Mouse (Mus musculus): ENCODE results near the gene Srgap1. TPM values are rescaled to one million over a fixed set of nuclear protein-coding genes. Genes with fewer than 3 reads are reported as not detected.

Gene Srgap1
- total RNA-seq (2021) = 10 to 100 TPM; 12.2 to 13.0 TPM

DNA sequence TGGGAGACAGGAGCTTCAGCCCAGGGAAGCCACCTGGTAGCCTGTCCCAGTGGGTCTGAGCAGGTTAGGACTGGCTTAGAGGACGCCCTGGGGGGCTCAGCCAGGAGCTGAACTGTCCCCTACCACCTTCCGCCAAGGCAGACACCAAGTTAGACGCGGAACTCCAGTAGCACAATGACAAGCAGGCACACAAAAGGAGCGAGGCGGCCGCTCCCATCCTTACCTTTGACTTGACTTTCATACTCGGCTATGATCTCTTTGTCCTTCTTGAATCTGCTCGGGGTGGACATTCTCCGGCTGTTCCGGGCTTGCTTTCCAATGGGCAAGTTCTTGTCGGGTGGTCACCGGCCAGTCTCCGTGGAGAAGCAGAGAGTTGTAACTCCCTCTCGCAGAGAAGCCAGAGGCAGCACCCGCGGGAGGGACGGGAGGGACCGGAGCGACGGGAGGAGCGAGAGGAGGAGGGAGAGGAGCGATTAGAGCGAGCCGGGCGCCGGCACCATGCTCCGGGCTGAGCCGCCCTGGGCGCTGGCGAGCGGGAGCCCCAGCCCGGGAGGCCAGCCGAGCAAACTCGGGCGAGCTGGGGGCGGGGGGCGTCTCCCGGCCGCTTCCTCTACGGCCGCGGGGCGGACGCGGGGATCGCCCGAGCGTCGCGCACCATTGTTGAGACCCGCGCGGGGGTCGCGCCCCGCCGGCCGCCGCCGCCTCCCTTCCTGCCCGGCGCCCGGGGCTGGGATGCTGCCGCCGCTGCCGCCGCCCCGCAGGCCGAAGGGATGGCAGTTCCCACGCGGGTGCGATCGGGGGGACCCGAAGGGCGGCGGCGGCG lies at the start of gene Srgap1:
Gene Srgap1 (minus strand): TSS at position 412 of the 823 bp plus-strand sequence.
- peak; percentile 51 to 53 for DNase-seq

GRCm38 (mm10) chr10:122096462-122096979 lies 49.4 kb upstream of the Srgap1 start:
- no peak for DNase-seq

- no peak for DNase-seq
These were observed 43.4 kb upstream of the Srgap1 start for GRCm38 (mm10) chr10:122090472-122090871.

- no peak for DNase-seq
These were observed 34.2 kb upstream of the Srgap1 start for GRCm38 (mm10) chr10:122081352-122081751.

DNA sequence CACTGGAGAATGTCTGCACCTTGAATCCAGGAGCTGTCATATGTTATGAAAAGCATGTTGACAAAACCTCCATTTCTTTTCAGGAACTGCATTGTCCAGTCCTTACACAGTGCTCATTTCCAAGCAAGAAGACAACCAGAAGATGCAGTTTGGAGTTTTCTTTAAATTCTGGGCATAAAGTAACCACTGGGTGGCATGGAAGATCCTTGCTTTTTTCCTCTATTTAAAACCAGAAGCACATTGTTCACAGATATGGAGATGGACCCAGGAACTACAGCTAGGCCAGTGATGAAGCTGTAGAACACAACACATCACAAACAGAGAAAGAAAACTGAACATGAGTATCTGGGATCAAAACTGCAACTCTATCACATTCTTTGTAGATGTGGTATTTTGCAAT lies 22.0 kb upstream of the Srgap1 start:
- DNase-seq = no peak

DNA sequence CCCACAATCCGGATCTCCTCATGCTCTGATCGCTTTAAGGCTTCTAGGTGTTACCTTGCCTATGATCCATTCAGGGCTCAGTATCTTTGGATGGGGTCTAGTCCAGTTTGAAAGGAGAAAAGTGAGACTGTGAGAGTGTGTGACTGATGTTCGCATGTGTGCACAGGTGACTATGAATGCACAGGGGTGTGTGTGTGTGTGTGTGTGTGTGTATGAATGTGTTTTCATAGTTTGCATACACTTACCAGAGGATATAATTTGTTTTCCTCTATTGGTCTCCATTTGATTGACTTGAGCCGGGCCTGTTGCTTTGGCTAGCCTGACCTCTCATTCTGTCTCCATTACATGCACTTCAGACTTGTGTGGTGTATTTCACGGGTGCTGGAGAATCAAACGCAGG lies 8.7 kb upstream of the Srgap1 start:
- DNase-seq = no peak

DNA sequence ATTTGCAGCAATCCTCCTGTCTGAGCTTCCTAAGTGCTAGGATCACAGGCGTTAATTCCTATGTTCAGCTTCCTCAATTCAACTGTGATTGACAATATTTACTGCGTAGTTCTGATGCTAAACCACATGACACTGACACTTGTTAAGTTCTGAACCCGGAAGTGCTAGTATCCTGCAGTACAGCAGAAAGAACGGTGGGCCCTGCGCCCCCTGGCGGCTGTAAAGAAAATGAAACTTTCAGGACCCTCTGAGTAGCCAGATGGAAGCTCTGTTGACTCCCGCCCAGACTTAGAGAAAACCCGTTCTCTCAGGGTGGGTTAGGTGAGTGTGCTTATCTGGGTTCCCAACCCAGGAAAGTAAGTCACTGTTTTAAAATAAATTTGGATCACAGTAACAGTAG lies 7.4 kb upstream of the Srgap1 start:
- DNase-seq = peak in 1 of 2 experiments; percentile 13

DNA sequence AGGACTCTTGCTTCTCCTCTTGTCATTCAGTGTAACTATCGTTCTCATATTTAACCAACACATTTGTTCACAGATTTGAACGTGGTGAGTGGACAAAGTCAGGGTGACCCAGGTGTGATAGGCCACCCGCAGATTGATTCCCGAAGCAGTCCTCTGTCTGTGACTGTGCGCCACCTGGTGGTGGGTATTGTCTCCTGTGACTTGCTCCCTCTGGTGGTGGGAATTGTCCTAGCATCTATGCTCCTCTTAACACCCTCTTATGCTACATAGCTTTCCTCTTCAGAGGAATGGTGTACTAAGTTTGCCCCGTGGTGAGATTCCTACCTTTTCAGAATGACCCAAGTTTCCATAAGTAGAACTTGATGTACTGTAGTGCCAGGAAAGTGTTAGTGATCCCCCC lies 4.7 kb upstream of the Srgap1 start:
- DNase-seq = peak; percentile 76 to 84

- peak; percentile 79 to 87 for DNase-seq
These were observed 731 bp upstream of the Srgap1 start for GRCm38 (mm10) chr10:122047727-122048365.

DNA sequence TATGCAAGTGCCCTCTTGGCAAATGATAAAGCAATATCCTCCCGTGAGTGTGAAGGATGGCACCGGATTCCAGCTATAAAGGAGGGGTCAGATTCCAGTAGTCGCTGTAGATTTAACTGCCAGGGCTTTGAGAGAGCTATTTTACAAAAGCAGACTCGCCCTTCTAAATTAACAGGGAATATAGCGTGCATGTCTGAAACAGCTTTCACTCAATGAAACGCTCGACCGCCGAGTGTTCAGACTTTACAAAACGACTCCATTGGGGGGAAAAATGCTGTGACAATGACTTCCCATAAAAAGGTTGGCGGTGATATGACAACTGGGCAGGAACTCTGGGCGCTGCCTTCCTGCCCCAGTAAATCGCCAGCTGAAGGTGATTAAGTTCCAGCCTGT lies 608 bp downstream of the Srgap1 start:
- no peak for DNase-seq

DNA sequence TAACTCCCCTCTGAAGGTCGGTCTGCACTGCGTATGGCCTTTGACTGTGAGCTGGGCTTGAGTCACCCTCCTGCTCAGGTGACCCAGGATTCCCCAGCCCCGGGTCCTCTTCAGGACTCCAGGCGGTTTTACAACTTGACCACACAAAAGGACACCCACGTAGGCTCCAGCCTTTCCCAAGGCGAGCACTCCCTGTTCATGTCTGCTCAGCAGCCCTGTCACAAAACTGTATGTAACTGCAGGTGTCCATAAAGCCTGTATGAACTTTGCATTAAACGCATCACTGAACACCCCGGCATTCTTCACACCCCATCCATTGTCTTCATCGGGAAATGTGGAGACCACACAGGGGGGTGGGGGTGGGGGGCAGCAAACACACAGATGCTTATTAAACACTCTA lies 1.2 kb downstream of the Srgap1 start:
- DNase-seq = no peak

GRCm38 (mm10) chr10:122044926-122045325 lies 2.2 kb downstream of the Srgap1 start:
- DNase-seq = no peak

DNA sequence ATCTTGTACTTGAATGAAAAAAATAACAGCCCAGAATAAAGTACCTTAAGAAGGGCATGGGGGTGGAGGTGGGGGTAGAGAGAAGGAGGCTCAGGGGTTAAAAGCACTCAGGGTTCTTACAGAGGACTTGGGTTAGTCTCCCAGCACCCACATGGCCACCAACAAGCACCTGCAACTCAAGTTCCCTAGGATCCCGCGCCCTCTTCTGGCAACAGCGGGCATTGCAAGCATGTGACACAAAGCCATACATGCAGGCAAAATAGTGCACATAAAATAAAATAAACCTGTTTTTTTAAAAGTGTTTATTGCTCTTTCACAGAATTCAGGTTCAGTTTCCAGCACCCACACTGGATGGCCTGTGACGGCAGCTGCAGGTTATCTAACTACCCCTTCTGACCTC lies 6.7 kb downstream of the Srgap1 start:
- DNase-seq = no peak

DNA sequence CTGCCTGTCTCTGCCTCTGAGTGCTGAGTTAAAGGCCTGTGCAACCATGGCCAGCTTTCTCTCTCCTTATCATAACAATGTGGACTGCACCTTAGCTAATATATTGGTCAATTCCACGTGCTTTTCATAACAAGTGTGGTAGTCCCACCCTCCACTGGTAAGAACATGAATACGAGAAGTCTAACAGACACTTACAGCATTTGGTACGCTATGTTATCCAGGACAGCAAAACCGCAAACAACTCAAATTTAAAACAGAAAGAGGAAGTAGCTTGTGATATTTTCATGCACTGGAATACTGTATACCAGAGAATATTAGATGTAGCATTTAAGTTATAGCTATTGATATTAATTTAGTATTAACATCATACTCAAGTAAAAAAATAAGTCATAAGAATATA lies 7.5 kb downstream of the Srgap1 start:
- no peak for DNase-seq

- DNase-seq = no peak
These were observed 8.6 kb downstream of the Srgap1 start for GRCm38 (mm10) chr10:122038554-122038953.

- DNase-seq = no peak
These were observed 13.8 kb downstream of the Srgap1 start for GRCm38 (mm10) chr10:122033271-122033670.

DNA sequence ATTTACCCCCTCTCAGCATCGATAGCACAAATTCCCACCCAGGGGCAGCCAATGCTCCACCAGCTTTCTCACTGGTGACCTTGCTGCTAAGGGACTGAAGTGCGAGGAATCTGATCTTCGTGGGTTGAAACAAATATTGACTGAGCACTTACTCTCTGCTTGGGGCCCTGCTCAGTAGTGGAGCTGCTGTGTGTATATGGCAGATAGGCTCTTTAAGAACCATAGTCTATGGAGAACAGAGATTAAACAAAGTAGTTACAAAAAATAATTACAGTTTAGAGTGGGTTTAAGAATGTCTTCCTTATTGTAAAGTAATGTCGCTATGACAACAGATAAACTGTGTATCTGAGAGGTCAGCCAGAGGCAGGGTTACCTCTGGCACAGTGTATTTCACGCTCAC lies 16.7 kb downstream of the Srgap1 start:
- no peak for DNase-seq

DNA sequence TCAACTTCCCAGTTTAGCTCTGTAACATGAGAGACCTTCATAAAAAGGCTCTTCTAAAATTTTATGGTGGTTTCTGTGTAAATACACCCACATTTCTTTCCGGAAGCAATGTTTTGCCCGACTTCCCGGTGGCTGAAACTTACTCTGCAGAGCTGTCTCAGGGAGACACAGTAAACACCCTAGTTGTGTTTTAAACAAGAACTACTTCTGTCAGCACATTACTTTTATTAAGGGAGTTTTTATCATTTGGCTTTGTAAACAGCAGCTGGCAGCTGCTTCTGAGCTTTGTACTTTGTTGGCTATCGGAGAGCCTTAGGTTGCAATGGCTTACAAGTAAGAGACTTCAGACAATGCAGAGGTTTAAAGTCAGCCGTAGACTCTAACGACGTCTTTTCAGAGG lies 17.4 kb downstream of the Srgap1 start:
- no peak for DNase-seq

GRCm38 (mm10) chr10:122025198-122025597 lies 21.9 kb downstream of the Srgap1 start:
- no peak for DNase-seq

GRCm38 (mm10) chr10:122020906-122021305 lies 26.2 kb downstream of the Srgap1 start:
- DNase-seq = no peak

DNA sequence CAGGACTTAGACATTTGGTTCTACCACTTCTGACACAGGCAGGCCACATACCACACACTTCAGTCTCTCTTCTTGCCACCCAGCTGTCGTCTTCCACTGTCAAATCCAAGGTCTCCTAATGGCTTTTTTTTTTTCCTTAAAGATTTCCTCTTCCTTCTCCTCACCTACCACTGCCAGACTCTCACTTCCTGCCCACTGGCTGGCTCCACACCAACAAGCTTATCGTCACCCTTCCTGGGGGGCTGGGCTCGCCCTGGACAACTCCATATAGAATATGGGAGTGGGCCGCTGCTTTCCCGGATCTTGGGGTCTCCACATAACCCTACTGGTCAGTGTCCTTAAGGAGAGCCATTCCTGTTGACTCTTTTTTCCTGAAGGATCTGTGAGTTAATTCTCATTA lies 26.9 kb downstream of the Srgap1 start:
- DNase-seq = no peak

GRCm38 (mm10) chr10:122018594-122019048 lies 28.5 kb downstream of the Srgap1 start:
- no peak for DNase-seq

GRCm38 (mm10) chr10:122017743-122018142 lies 29.4 kb downstream of the Srgap1 start:
- DNase-seq = no peak

DNA sequence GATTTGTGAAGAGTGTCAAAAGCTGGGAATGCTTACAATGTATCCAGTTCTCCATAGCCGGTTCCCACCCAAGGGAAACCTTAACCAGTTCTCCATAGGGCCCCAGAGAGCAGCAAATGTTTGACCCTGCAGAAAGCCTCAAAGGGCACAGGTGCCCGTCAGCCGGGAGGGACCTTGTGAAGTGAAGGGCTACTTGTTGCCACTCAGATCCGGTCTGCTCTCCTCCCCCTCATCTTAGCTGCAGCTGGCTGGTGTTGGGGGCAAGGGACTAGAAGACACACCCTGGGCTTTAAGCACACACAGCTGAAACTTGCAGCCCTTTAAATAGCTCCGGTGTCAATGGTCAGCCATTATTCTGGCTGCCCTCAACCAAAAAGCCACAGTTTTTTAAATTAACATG lies 30.1 kb downstream of the Srgap1 start:
- no peak for DNase-seq

Measured in layer of hippocampus, postnatal 36 days (tissue).